Mouse (Mus musculus) embryonic fibroblast, embryonic 13.5 days (primary cell): ENCODE data around the gene Hpse2. TPM values are rescaled to one million over a fixed set of nuclear protein-coding genes. Genes with fewer than 3 reads are reported as not detected.

ENCODE experiments used
- H3K27ac ChIP-seq: 2 replicates; pipeline ENCODE4 v1.5.1; 2012; ENCODE audit warnings: low read length, control low read depth, inconsistent platforms; ENCODE audit not compliant: insufficient read depth
- H3K4me1 ChIP-seq: 2 replicates; pipeline ENCODE4 v1.6.1; 2011; ENCODE audit warnings: low read length; ENCODE audit not compliant: control insufficient read depth, insufficient read depth
- H3K4me3 ChIP-seq: 2 replicates; pipeline ENCODE4 v1.5.1; 2011; ENCODE audit warnings: mild to moderate bottlenecking, control low read depth, low read length; ENCODE audit not compliant: insufficient read depth
- CTCF ChIP-seq: IDR thresholded peaks from 2 replicates; pipeline ENCODE4 v1.5.1; 2011; ENCODE audit warnings: mild to moderate bottlenecking, control low read depth, low read length, moderate library complexity, borderline replicate concordance; ENCODE audit not compliant: insufficient read depth
- POLR2A ChIP-seq: IDR thresholded peaks from 2 replicates; pipeline ENCODE4 v1.6.1; 2011; ENCODE audit warnings: low read depth, mild to moderate bottlenecking, control low read depth, low read length, moderate library complexity
- polyA plus RNA-seq: library from polyadenylated mRNA; stranded (reverse); fragments of >200 nt; gene quantifications from 2 replicates; pipeline ENCODE4 v1.2.4, GENCODE M21; 2011; ENCODE audit warnings: low read depth; ENCODE audit not compliant: missing spikeins, insufficient read length

Gene Hpse2
- polyA plus RNA-seq, 1 experiment: 1.6 TPM

DNA sequence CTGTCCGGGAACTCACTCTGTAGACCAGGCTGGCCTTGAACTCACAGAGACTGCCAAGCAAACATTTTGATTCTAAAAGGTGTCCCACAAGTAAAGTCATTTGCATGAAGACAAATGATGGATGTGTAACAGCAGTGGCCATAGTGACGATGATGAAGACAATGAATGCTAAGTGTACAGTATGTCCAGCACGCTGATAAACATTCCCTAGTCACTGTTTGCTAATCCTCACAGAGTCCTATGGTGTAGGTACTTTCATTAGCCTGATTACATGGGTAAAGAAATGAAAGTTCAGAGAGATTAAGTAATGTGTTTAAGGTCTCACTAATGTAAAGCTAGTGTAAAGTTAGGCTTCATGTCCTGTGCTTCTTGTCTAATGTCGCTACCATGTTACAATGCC, 511.6 kb downstream of the Hpse2 start:
- H3K4me3 ChIP-seq: no peak overlapping the region
- H3K4me1 ChIP-seq: no peaks in the 10 kb centered on the region
- H3K27ac ChIP-seq: no peak overlapping the region
- no peak for TF ChIP-seq CTCF
- no peak for TF ChIP-seq POLR2A

DNA sequence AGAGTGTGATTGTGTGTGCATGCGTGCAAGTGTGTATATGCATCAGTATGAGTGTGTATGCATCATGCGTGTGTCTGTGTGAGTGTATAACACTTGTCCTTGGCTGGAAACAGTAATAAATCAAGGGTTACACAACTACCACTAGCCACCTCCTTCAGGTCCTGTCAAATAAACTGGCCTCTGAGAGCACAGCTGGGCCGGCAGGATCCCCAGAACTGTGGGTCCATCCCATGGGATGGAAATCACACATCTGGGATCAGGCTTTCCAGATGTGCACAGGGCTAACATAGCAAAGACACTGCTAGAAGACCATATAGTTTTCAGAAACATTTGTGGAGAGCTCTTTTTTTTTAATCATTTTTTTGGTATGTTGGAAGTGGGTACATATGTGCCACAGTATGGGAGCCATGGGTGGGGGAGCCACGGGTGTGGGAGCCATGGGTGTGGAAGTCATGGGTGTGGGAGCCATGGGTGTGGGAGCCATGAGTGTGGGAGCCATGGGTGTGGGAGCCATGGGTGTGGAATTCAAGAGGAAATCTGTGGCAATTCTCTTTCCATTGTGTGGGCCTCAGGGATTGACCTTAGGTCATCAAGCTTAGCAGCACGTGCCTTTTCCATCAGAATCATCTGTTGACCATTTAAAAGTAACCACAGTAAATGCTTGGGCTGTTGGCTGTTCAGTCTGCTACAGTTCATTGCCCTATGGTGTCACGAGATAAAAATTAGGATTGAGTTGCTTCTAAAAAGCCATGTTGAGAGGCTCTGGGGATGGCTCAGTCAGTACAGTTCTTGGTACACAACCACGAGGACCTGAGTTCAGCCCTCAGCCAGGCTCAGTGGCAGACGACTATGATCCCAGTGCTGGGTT, 518.3 kb downstream of the Hpse2 start:
- H3K4me1 ChIP-seq: no peaks in the 10 kb centered on the region
- H3K4me3 ChIP-seq: no peak overlapping the region
- no peak for TF ChIP-seq CTCF
- no peak for TF ChIP-seq POLR2A
- H3K27ac ChIP-seq: no peak overlapping the region

GRCm38 (mm10) chr19:42868958-42869662, 519.0 kb downstream of the Hpse2 start:
- Histone ChIP-seq H3K4me3 (no peak overlapping the region), H3K27ac (no peak overlapping the region), H3K4me1 (no peaks in the 10 kb centered on the region)
- TF ChIP-seq POLR2A (no peak), CTCF (no peak)

DNA sequence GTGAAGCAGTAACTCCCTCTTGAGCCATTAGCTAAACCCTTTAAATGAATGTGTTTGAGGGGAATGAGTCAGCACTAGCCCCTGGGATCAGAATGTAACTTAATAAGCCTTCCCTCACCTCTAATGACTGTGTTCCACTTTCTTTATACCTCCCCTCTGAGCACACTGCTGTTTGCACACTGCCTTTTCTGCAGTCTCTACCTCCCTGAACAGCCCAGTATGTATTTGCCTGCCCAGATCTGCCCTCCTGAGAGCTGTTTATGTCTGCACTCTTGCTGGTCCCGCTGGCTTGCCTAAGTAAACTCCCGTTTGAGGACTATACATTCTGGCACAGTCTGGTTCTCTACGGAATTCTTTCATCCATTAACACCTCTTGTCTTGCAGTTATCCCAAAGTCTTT, 525.1 kb downstream of the Hpse2 start:
- no peak for TF ChIP-seq CTCF
- TF ChIP-seq POLR2A: no peak
- no peaks in the 10 kb centered on the region for H3K4me1 ChIP-seq
- H3K4me3 ChIP-seq: no peak overlapping the region
- no peak overlapping the region for H3K27ac ChIP-seq

- Histone ChIP-seq H3K27ac (no peak overlapping the region), H3K4me3 (no peak overlapping the region), H3K4me1 (no peaks in the 10 kb centered on the region)
- TF ChIP-seq POLR2A (no peak), CTCF (no peak)
Observed at GRCm38 (mm10) chr19:42857096-42857495, 531.1 kb downstream of the Hpse2 start.

GRCm38 (mm10) chr19:42855649-42856048, 532.5 kb downstream of the Hpse2 start:
- Histone ChIP-seq H3K4me1 (no peaks in the 10 kb centered on the region), H3K27ac (no peak overlapping the region), H3K4me3 (no peak overlapping the region)
- no peak for TF ChIP-seq POLR2A
- no peak for TF ChIP-seq CTCF

- TF ChIP-seq CTCF (no peak), POLR2A (no peak)
- Histone ChIP-seq H3K4me1 (no peaks in the 10 kb centered on the region), H3K27ac (no peak overlapping the region), H3K4me3 (no peak overlapping the region)
Observed at GRCm38 (mm10) chr19:42850444-42850843, 537.7 kb downstream of the Hpse2 start.

DNA sequence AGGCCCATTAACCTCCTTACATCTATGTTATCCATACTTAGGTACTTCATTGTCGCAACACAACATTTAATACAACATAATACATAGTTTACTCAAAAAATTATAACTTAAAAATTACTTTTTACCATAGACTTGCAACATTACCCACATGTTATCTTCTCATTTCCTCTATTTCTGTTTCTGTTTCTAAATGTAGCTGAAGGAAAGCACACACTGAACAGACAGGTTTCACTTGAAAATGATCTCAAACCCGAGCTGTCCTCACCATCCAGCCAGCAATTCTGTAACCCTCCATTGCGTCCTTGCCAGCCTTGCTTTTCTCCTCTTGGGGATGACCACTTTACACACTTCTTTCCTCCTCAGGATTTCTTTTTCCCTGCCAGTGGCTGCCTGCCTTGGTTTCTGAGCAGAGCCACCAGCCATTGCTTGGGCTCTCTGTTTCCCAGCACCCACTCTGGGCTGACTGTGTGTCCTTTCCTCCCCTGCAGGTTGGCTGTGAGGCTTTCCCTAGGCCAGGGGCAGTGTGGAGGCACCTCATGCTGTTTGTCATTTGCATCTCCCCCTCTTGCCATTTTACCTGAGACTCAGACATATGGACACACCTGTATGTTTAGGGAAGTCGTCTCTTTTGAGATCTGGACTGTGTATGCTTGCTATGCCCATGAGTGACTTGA, 548.4 kb downstream of the Hpse2 start:
- Histone ChIP-seq H3K4me3 (no peak overlapping the region), H3K27ac (no peak overlapping the region), H3K4me1 (no peaks in the 10 kb centered on the region)
- no peak for TF ChIP-seq CTCF
- TF ChIP-seq POLR2A: no peak

DNA sequence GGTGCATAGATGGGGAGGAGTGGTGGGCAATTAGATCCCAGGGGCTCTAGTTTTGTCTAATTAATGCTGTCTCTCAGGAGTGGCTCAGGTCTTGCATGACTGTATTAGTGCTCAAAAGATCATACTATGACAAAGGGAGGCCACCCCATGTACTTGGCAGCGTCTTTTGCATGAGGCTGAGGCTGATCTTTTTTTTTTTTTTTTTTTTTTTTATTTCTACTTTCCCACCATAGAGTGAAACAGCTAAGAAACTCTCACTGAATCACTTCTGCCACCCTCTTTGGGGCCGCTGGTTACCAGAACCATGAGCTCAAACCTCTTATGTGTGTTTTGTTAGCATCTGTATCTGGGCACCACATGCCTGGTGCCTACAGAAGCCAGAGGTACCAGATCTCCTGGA, 549.0 kb downstream of the Hpse2 start:
- H3K4me1 ChIP-seq: no peaks in the 10 kb centered on the region
- no peak for TF ChIP-seq CTCF
- no peak overlapping the region for H3K4me3 ChIP-seq
- no peak overlapping the region for H3K27ac ChIP-seq

DNA sequence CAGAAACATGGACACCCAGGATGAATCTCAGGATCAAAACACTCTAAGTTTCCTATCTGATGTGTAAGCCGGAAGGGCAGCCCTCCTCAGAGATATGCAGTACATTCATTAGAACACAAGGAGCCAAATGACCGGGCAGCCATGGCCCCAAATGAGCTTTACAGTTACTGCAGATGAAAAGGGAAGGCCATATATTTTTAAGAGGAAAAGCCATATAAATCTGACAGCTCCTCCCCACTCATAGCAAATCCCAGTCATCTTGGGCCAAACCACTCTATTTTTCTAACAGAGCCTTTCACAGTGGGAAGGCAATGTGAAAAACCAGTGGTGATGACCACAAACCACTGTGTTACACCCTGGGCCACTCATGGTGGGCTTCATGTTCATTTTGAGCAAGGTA, 549.9 kb downstream of the Hpse2 start:
- Histone ChIP-seq H3K4me3 (no peak overlapping the region), H3K4me1 (no peaks in the 10 kb centered on the region), H3K27ac (no peak overlapping the region)
- TF ChIP-seq CTCF: no peak
- no peak for TF ChIP-seq POLR2A
